Mouse (Mus musculus) liver, postnatal 0 days (tissue): Measurements from ENCODE around the gene Rnf216. TPM values are rescaled to one million over a fixed set of nuclear protein-coding genes. Genes with fewer than 3 reads are reported as not detected.

ENCODE experiments used
- ATAC-seq: fragments of 200-750 bp; cut with Nextera tagmentation; 2 replicates; pipeline ENCODE4 v1.8.0; 2017; ENCODE audit warnings: mild to moderate bottlenecking, moderate library complexity
- DNase-seq: peaks from one replicate; pipeline ENCODE4 v3.0.0-alpha.2; 2016
- H3K27ac ChIP-seq: fragments of 300-500 bp; sonication (generic); 2 replicates; pipeline ENCODE4 v1.5.1; 2014; ENCODE audit warnings: antibody characterized with exemption, moderate library complexity, mild to moderate bottlenecking, low read depth
- H3K27me3 ChIP-seq: fragments of 300-500 bp; sonication (generic); 2 replicates; pipeline ENCODE4 v1.6.1; 2014; ENCODE audit warnings: low read length, control low read depth, mixed read lengths; ENCODE audit not compliant: insufficient read depth
- H3K36me3 ChIP-seq: fragments of 300-500 bp; sonication (generic); replicated peaks from 2 replicates; pipeline ENCODE4 v1.6.1; 2014; ENCODE audit warnings: mild to moderate bottlenecking, control low read depth, low read length, moderate library complexity, mixed read lengths; ENCODE audit not compliant: insufficient read depth
- H3K4me1 ChIP-seq: fragments of 300-500 bp; sonication (generic); 2 replicates; pipeline ENCODE4 v1.6.1; 2014; ENCODE audit warnings: antibody characterized with exemption, mild to moderate bottlenecking, control low read depth; ENCODE audit not compliant: insufficient read depth
- H3K4me2 ChIP-seq: fragments of 300-500 bp; sonication (generic); 2 replicates; pipeline ENCODE4 v1.6.1; 2014; ENCODE audit warnings: low read depth, mild to moderate bottlenecking, low read length, moderate library complexity, mixed read lengths
- H3K4me3 ChIP-seq: fragments of 300-500 bp; sonication (generic); 2 replicates; pipeline ENCODE4 v1.5.1; 2014; ENCODE audit warnings: low read depth, low read length
- H3K9ac ChIP-seq: fragments of 300-500 bp; sonication (generic); replicated peaks from 2 replicates; pipeline ENCODE4 v1.6.1; 2014; ENCODE audit warnings: mild to moderate bottlenecking, moderate library complexity
- H3K9me3 ChIP-seq: fragments of 300-500 bp; sonication (generic); 2 replicates; pipeline ENCODE4 v1.6.1; 2016; ENCODE audit warnings: mild to moderate bottlenecking, control low read depth, low read length, mixed read lengths
- CTCF ChIP-seq: sonication (generic); IDR thresholded peaks from 2 replicates; pipeline ENCODE4 v1.5.1; 2016; ENCODE audit warnings: antibody characterized with exemption, low read depth
- EP300 ChIP-seq: IDR thresholded peaks from 2 replicates; pipeline ENCODE4 v1.6.1; 2016; ENCODE audit warnings: antibody characterized with exemption, low read depth, mild to moderate bottlenecking
- WGBS: fragments of 180-500 bp; shearing (Covaris S2); extraction: QIAGEN DNeasy Blood & Tissue Kit; methylation state at CpG from one replicate; pipeline ENCODE4 v1.1.7; 2014; ENCODE audit not compliant: insufficient replicate concordance; 5-methylcytosine and 5-hydroxymethylcytosine counted together
- polyA plus RNA-seq: library from polyadenylated mRNA; unstranded; fragments of >200 nt; fragmentation: Nextera tagmentation; extraction: Ambion mirVana; gene quantifications from 2 replicates; pipeline ENCODE4 v1.2.1, GENCODE M21; 2015

The Rnf216 gene
- polyA plus RNA-seq, 1 experiment from 2014 or later: 10.5 TPM

GRCm38 (mm10) chr5:143129101-143129500 is 16.3 kb upstream of the Rnf216 start:
- no peak for DNase-seq
- no peaks in the 10 kb centered on the region for H3K27me3 ChIP-seq
- TF ChIP-seq EP300: no peak
- no peak for TF ChIP-seq CTCF

GRCm38 (mm10) chr5:143127837-143128236 is 15.0 kb upstream of the Rnf216 start:
- ATAC-seq: no peak
- H3K4me2 ChIP-seq: no peak overlapping the region
- H3K4me3 ChIP-seq: no peak overlapping the region
- H3K27ac ChIP-seq: no peak overlapping the region
- H3K9me3 ChIP-seq: no peaks in the 10 kb centered on the region
- no peak for DNase-seq
- no peaks in the 10 kb centered on the region for H3K4me1 ChIP-seq
- no peaks in the 10 kb centered on the region for H3K36me3 ChIP-seq
- no peak overlapping the region for H3K9ac ChIP-seq
- WGBS: 72% methylated on average over 8 of the region's 8 CpGs
- TF ChIP-seq CTCF (no peak), EP300 (no peak)
- H3K27me3 ChIP-seq: no peaks in the 10 kb centered on the region

More at GRCm38 (mm10) chr5:143129101-143129500, 16.3 kb upstream of the Rnf216 start:
- H3K9ac ChIP-seq: no peak overlapping the region
- H3K4me2 ChIP-seq: no peak overlapping the region
- no peak overlapping the region for H3K27ac ChIP-seq
- no peaks in the 10 kb centered on the region for H3K4me1 ChIP-seq
- WGBS: 85% methylated on average over 16 of the region's 16 CpGs
- H3K9me3 ChIP-seq: no peaks in the 10 kb centered on the region
- H3K4me3 ChIP-seq: no peak overlapping the region
- H3K36me3 ChIP-seq: no peaks in the 10 kb centered on the region
- no peak for ATAC-seq

- no peaks in the 10 kb centered on the region for H3K27me3 ChIP-seq
- DNase-seq: no peak
- no peak overlapping the region for H3K4me3 ChIP-seq
- no peak overlapping the region for H3K27ac ChIP-seq
- H3K4me2 ChIP-seq: no peak overlapping the region
- no peaks in the 10 kb centered on the region for H3K4me1 ChIP-seq
- no peaks in the 10 kb centered on the region for H3K9me3 ChIP-seq
- ATAC-seq: no peak
- no peak for TF ChIP-seq CTCF
- TF ChIP-seq EP300: no peak
- WGBS: 62% methylated on average over 4 of the region's 4 CpGs
- no peak overlapping the region for H3K9ac ChIP-seq
- no peaks in the 10 kb centered on the region for H3K36me3 ChIP-seq
These were observed 14.1 kb upstream of the Rnf216 start for GRCm38 (mm10) chr5:143126908-143127307.

GRCm38 (mm10) chr5:143126089-143126488 is 13.3 kb upstream of the Rnf216 start:
- ATAC-seq (no peak), DNase-seq (no peak)
- H3K4me2 ChIP-seq: no peak overlapping the region
- H3K4me3 ChIP-seq: no peak overlapping the region
- WGBS: 82% methylated on average over 9 of the region's 9 CpGs
- H3K27ac ChIP-seq: no peak overlapping the region
- H3K4me1 ChIP-seq: no peaks in the 10 kb centered on the region
- H3K9ac ChIP-seq: no peak overlapping the region
- H3K36me3 ChIP-seq: no peaks in the 10 kb centered on the region
- TF ChIP-seq CTCF (no peak), EP300 (no peak)
- no peaks in the 10 kb centered on the region for H3K27me3 ChIP-seq
- no peaks in the 10 kb centered on the region for H3K9me3 ChIP-seq

- DNase-seq (no peak), ATAC-seq (no peak)
- H3K4me1 ChIP-seq: no peaks in the 10 kb centered on the region
- no peak overlapping the region for H3K4me2 ChIP-seq
- H3K9ac ChIP-seq: no peak overlapping the region
- no peak overlapping the region for H3K27ac ChIP-seq
- WGBS: 69% methylated on average over 7 of the region's 7 CpGs
- H3K9me3 ChIP-seq: no peaks in the 10 kb centered on the region
- no peaks in the 10 kb centered on the region for H3K27me3 ChIP-seq
- H3K4me3 ChIP-seq: no peak overlapping the region
- H3K36me3 ChIP-seq: no peaks in the 10 kb centered on the region
- TF ChIP-seq CTCF (no peak), EP300 (no peak)
These were observed 12.8 kb upstream of the Rnf216 start for GRCm38 (mm10) chr5:143125601-143126000.

- DNase-seq (no peak), ATAC-seq (no peak)
- H3K9me3 ChIP-seq: no peaks in the 10 kb centered on the region
- no peaks in the 10 kb centered on the region for H3K27me3 ChIP-seq
- no peaks in the 10 kb centered on the region for H3K4me1 ChIP-seq
- 82% methylated on average over 4 of the region's 4 CpGs for WGBS
- no peak overlapping the region for H3K4me3 ChIP-seq
- no peak overlapping the region for H3K27ac ChIP-seq
- no peak overlapping the region for H3K4me2 ChIP-seq
- H3K9ac ChIP-seq: no peak overlapping the region
- no peaks in the 10 kb centered on the region for H3K36me3 ChIP-seq
- TF ChIP-seq CTCF: no peak
These were observed 12.1 kb upstream of the Rnf216 start for GRCm38 (mm10) chr5:143124805-143125378.

GRCm38 (mm10) chr5:143122673-143123072 is 9.9 kb upstream of the Rnf216 start:
- ATAC-seq (no peak), DNase-seq (no peak)
- Histone ChIP-seq H3K27me3 (no peaks in the 10 kb centered on the region), H3K9me3 (no peaks in the 10 kb centered on the region), H3K4me1 (no peaks in the 10 kb centered on the region), H3K4me3 (no peak overlapping the region), H3K27ac (no peak overlapping the region), H3K4me2 (no peak overlapping the region), H3K9ac (no peak overlapping the region), H3K36me3 (no peaks in the 10 kb centered on the region)
- TF ChIP-seq CTCF (no peak), EP300 (no peak)
- 55% methylated on average over 1 of the region's 1 CpGs for WGBS
